Mouse (Mus musculus): Measurements from ENCODE around the gene Gm3417. TPM values are rescaled to one million over a fixed set of nuclear protein-coding genes. Genes with fewer than 3 reads are reported as not detected.
"Not testable (repeated sequence)": the region's sequence is repeated elsewhere in the genome, so short reads cannot be mapped to it uniquely, and the experiment has no call there.

Gm3417 gene
- total and polyA plus RNA-seq, 3 experiments = not detected

DNA sequence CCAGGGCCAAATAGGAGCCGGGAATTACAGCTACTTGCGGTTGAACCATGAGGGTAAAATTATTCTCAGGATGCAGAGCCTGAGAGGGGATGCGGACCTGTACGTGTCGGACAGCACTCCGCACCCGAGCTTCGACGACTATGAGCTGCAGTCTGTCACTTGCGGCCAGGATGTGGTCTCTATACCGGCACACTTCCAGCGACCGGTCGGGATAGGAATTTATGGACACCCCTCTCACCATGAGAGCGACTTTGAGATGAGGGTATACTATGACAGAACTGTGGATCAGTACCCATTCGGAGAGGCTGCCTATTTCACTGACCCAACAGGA is 34.9 kb downstream of the Gm3417 start:
- WGBS = 9% methylated on average over 16 of the region's 16 CpGs
- intact Hi-C loops (cut with DNase I) = loop anchor here (10.0 kb wide), 3 partner anchors 621 to 881 kb away; partner anchors contain the start of genes Chd1 and Prdm9
- H3K4me3 ChIP-seq = peak overlapping the region; percentile 90
- H3K4me1 ChIP-seq (ENCODE audit: control insufficient read depth, insufficient read depth, low read length) = peaks cover 4% of the 10 kb centered on the region
- H3K9ac ChIP-seq (ENCODE audit: low read depth, low read length) = peak overlapping the region; percentile 85
- DNase-seq = no peak
- H3K27ac ChIP-seq = peak overlapping the region; percentile 82
- H3K36me3 ChIP-seq (ENCODE audit: control insufficient read depth, insufficient read depth, low read length) = peaks cover 13% of the 10 kb centered on the region
- no peaks in the 10 kb centered on the region for H3K27me3 ChIP-seq (ENCODE audit: control insufficient read depth, insufficient read depth, low read length)
- peaks cover 2% of the 10 kb centered on the region for H3K79me2 ChIP-seq (replicated peaks; ENCODE audit: control insufficient read depth, insufficient read depth, low read length)
- TF ChIP-seq CTCF (IDR thresholded peaks at IDR 0.05) (no peak), EP300 (IDR thresholded peaks at IDR 0.05; ENCODE audit: insufficient read depth, low read depth, low read length) (no peak), POLR2A (IDR thresholded peaks at IDR 0.05; ENCODE audit: insufficient read depth, low read depth, low read length) (no peak)

DNA sequence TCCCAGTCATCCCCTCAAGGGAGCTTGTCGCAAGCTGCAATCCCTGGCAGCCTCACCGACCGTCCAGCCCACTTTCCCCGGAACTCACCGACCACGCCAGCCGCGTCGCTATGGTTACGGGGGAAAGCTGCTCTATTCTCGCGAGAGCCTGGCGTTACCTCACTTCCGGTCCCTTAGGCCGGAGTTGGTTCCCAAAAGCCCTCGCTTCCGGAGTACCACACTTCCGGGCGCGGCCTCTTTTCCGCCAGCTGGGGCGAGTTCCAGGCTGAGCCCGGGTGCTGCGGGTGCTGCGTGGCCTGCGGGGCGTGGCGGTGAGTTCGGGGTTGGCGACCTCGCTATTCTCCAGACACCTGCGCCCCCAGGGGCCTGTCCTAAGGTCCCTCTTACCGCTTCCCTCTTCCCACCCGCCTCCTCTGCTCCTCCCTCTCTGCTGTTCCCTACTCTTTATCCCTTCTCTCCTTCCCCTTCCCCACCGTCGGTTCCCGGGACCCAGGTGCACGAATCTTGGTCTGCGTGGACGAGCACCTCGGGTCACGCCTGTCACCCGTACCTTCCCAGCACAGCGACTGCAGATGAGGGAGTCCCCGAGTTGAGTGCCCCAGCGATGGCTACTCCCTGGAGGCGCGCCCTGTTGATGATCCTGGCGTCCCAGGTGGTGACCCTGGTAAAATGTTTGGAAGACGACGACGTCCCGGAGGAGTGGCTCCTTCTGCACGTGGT is 35.4 kb downstream of the Gm3417 start, which contains the start of the genes Wdr27 and 1600012H06Rik:
TSS of gene Wdr27 (minus strand) at position 150 of the 720 bp plus-strand sequence.
TSS of gene 1600012H06Rik (plus strand) at position 176 of the 720 bp plus-strand sequence.
- DNase-seq = peak; percentile 99
- peak within 1 kb of the TSS; percentile 90 for H3K4me3 ChIP-seq
- TF ChIP-seq CTCF (IDR thresholded peaks at IDR 0.05) (no peak), POLR2A (IDR thresholded peaks at IDR 0.05; ENCODE audit: insufficient read depth, low read depth, low read length) (peak; percentile 82), EP300 (IDR thresholded peaks at IDR 0.05; ENCODE audit: insufficient read depth, low read depth, low read length) (peak; percentile 69; the same call in 1 of the 2 replicates)
- peaks cover 13% of the 10 kb centered on the region for H3K36me3 ChIP-seq (ENCODE audit: control insufficient read depth, insufficient read depth, low read length)
- H3K4me1 ChIP-seq (ENCODE audit: control insufficient read depth, insufficient read depth, low read length) = peaks cover 4% of the 10 kb centered on the region
- intact Hi-C loops (cut with DNase I) = loop anchor here (10.0 kb wide), 3 partner anchors 622 to 882 kb away; partner anchors contain the start of genes Chd1 and Prdm9
- H3K27me3 ChIP-seq (ENCODE audit: control insufficient read depth, insufficient read depth, low read length) = no peaks in the 10 kb centered on the region
- 1% methylated on average over 54 of the region's 54 CpGs for WGBS
- peaks cover 2% of the 10 kb centered on the region for H3K79me2 ChIP-seq (replicated peaks; ENCODE audit: control insufficient read depth, insufficient read depth, low read length)
- peak within 1 kb of the TSS; percentile 85 for H3K9ac ChIP-seq (ENCODE audit: low read depth, low read length)
- peak within 1 kb of the TSS; percentile 83 for H3K27ac ChIP-seq

DNA sequence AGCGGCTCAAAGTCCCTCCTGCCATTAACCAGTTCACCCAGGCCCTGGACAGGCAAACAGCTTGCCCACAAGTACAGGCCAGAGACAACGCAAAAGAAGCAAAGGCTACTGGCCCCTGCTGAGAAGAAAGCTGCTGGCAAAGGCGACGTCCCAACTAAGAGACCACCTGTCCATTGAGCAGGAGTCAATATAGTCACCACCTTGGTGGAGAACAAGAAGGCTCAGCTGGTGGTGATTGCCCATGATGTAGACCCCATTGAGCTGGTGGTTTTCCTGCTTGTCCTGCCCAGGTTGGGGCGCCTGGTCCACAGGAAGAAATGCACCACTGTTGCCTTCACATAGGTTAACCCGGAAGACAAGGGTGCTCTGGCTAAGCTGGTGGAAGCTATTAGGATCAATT is 36.4 kb downstream of the Gm3417 start:
- DNase-seq = peak in 1 of 2 experiments; percentile 7
- WGBS = 69% methylated on average over 6 of the region's 6 CpGs
- H3K27ac ChIP-seq; H3K79me2 ChIP-seq (replicated peaks; ENCODE audit: control insufficient read depth, insufficient read depth, low read length); H3K4me1 ChIP-seq (ENCODE audit: control insufficient read depth, insufficient read depth, low read length); H3K4me3 ChIP-seq; H3K27me3 ChIP-seq (ENCODE audit: control insufficient read depth, insufficient read depth, low read length); H3K9ac ChIP-seq (ENCODE audit: low read depth, low read length): not testable (repeated sequence)
- intact Hi-C loops (cut with DNase I) = loop anchor here (10.0 kb wide), 3 partner anchors 623 to 883 kb away; partner anchors contain the start of genes Chd1 and Prdm9
- peaks cover 13% of the 10 kb centered on the region for H3K36me3 ChIP-seq (ENCODE audit: control insufficient read depth, insufficient read depth, low read length)

DNA sequence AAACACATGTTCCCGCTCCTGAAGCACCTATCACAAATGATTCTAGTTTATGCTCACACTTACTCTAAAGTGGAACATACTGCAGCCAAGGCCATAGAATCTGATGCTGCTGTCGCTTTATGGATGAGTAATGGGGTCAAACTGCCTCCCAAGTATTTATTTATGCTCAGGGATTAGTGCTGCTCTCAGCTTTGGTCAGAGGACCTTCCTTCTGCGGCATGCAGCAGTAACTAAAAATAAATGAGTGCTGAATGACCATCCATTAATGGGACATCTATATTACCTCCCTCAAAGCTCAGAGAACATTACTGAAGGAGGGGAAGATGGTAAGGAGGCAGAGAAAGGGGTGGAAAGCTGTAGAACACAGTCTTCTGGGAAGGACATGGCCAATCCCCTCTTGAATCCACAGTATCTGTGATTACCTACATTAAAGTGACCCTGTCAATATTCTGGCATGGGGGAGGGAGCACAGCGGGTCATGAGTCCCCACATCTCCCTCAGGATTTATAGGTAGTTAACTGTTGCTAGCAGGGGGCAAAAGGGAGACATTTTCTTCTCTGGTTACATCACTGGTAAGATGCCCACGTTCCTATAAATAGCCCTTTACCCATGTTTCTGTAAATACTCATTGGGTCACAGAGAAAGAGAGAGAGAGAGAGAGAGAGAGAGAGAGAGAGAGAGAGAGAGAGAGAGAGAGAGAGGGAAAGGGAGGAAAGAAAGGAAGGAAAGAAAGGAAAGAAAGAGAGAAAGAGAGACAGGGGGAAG is 42.6 kb downstream of the Gm3417 start:
- 61% methylated on average over 5 of the region's 5 CpGs for WGBS
- H3K27me3 ChIP-seq (ENCODE audit: control insufficient read depth, insufficient read depth, low read length) = no peaks in the 10 kb centered on the region
- no peak overlapping the region for H3K9ac ChIP-seq (ENCODE audit: low read depth, low read length)
- TF ChIP-seq EP300 (IDR thresholded peaks at IDR 0.05; ENCODE audit: insufficient read depth, low read depth, low read length) (no peak), CTCF (IDR thresholded peaks at IDR 0.05) (no peak), POLR2A (IDR thresholded peaks at IDR 0.05; ENCODE audit: insufficient read depth, low read depth, low read length) (no peak)
- intact Hi-C loops (cut with DNase I) = no loop called here
- H3K27ac ChIP-seq = no peak overlapping the region
- H3K4me3 ChIP-seq = no peak overlapping the region
- no peaks in the 10 kb centered on the region for H3K79me2 ChIP-seq (replicated peaks; ENCODE audit: control insufficient read depth, insufficient read depth, low read length)
- no peak for DNase-seq
- peaks cover 1% of the 10 kb centered on the region; the same call in 1 of the 2 replicates for H3K4me1 ChIP-seq (ENCODE audit: control insufficient read depth, insufficient read depth, low read length)
- no peaks in the 10 kb centered on the region for H3K36me3 ChIP-seq (ENCODE audit: control insufficient read depth, insufficient read depth, low read length)

DNA sequence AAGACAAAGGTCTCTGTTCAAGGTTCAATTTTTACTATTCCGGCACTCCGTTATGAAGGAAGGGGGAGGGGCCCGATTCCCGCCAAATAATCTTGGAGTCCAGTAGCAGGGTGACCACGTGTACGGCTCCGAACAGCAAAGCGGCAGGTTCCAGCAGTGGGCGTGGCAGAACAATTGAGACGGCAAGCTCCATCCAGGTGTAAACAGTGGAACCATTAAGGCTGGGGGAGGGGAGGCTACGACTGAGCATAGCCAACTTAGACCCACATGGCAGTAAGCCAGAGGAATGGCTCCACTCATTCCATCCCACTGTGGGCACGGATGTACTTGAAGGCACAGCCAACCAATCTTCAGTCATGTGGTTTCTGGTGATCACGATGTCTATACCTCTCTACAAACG is 43.3 kb downstream of the Gm3417 start:
- 81% methylated on average over 14 of the region's 14 CpGs for WGBS
- intact Hi-C loops (cut with DNase I); H3K27me3 ChIP-seq (ENCODE audit: control insufficient read depth, insufficient read depth, low read length); H3K79me2 ChIP-seq (replicated peaks; ENCODE audit: control insufficient read depth, insufficient read depth, low read length); H3K9ac ChIP-seq (ENCODE audit: low read depth, low read length); H3K4me3 ChIP-seq; H3K27ac ChIP-seq; H3K4me1 ChIP-seq (ENCODE audit: control insufficient read depth, insufficient read depth, low read length); DNase-seq; H3K36me3 ChIP-seq (ENCODE audit: control insufficient read depth, insufficient read depth, low read length): not testable (repeated sequence)

DNA sequence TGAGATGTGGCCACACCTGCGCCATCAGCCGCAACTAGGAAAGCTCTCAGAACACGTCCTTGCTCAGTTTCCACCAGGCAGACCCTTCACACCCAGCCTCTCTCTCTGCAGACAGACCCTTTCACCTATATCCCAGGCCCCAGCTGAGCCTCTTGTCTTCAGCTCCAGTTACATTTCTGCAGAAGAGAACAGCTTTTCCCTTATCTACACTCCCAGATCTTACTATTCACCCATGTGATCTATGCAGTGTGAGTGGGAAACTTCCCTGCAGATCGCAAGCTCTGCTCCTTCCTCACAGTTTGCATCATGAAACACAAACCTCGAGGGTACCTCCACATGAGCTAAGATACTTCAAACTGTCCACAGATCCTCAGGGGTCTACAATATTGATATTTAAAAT is 47.1 kb downstream of the Gm3417 start:
- WGBS = 80% methylated on average over 5 of the region's 5 CpGs
- Histone ChIP-seq H3K36me3 (ENCODE audit: control insufficient read depth, insufficient read depth, low read length) (no peaks in the 10 kb centered on the region), H3K4me1 (ENCODE audit: control insufficient read depth, insufficient read depth, low read length) (peaks cover 1% of the 10 kb centered on the region; the same call in 1 of the 2 replicates), H3K27ac (no peak overlapping the region), H3K79me2 (replicated peaks; ENCODE audit: control insufficient read depth, insufficient read depth, low read length) (no peaks in the 10 kb centered on the region), H3K4me3 (no peak overlapping the region), H3K27me3 (ENCODE audit: control insufficient read depth, insufficient read depth, low read length) (no peaks in the 10 kb centered on the region), H3K9ac (ENCODE audit: low read depth, low read length) (no peak overlapping the region)
- intact Hi-C loops (cut with DNase I) = no loop called here
- TF ChIP-seq CTCF (IDR thresholded peaks at IDR 0.05) (no peak), POLR2A (IDR thresholded peaks at IDR 0.05; ENCODE audit: insufficient read depth, low read depth, low read length) (no peak), EP300 (IDR thresholded peaks at IDR 0.05; ENCODE audit: insufficient read depth, low read depth, low read length) (no peak)
- no peak for DNase-seq

Measured in heart, adult 2 months (tissue).